Mouse (Mus musculus) c-Kit-negative CD71-positive TER-119-positive erythroid progenitor cells, embryonic 14.5 days (primary cell): ENCODE results near the gene F2r.

Experiments used
- DNase-seq: peaks from one replicate; pipeline ENCODE4 v3.0.0-alpha.2; 2013; ENCODE audit warnings: low read depth, low spot score

Gene F2r

GRCm38 (mm10) chr13:95595921-95596320, 22.4 kb downstream of the F2r start:
- DNase-seq, result no peak

GRCm38 (mm10) chr13:95595411-95595810, 22.9 kb downstream of the F2r start:
- DNase-seq, result no peak

DNA sequence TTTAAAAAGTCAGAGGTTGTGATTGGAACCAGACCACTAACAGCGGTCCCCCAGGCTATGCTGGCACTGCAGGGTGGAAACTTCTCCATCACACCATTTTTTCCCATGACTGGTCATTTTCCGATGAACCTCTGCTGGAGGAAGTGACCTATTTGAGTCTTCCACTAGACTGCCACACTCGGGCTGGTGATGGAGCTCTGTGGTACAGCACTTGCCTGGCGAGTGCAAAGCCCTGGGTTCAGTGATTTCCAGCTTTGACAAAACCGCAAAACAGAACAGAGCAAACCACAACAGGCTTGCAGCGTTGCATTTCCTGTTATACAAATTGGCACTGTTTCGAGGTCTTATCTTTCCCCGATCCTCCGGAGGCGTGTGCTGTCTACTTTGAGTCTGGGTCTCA, 25.4 kb downstream of the F2r start:
- DNase-seq, result no peak

DNA sequence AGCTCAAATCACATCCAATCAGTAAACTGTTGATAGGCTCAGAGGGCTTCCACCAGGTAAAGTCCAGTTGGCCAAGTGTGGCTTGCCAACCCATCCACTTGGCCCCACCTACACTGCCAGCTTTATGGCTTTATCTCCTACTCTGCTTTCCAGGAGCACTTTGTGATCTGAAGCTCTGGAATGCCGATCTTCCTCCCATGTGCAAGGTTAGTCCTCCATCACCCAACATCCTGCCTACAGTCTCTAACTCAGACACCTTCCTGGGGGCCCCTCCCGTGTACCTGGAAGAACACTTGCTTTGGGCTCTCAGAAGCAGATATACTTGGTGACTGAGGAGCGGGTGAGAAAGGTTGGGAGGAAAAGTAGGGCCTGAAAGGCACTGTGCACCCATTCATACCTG, 26.7 kb downstream of the F2r start:
- no peak for DNase-seq

- no peak for DNase-seq
Measured at GRCm38 (mm10) chr13:95587628-95588027, 30.7 kb downstream of the F2r start.

- DNase-seq, result no peak
Measured at GRCm38 (mm10) chr13:95584898-95585297, 33.4 kb downstream of the F2r start.

GRCm38 (mm10) chr13:95583237-95584189, 34.8 kb downstream of the F2r start:
- DNase-seq, result no peak

DNA sequence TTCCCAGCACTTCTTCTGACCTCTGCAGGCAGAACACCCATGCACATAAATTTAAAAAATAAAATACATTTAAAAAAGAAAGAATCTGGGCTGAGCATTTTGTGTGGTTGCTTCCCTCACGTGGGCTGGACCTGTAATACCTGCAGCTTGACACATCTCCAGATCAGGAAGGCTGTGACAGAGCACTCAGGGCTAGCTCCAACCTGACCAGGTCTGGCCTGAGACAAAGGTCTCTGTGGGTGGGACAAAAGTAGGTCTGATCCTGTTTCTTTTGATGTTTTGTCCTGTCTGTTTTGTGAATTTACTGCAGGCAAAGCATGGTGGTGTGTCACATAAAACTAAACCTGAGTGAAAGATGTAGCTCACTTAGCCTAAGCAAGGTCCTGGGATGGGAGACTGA, 36.4 kb downstream of the F2r start:
- no peak for DNase-seq

- DNase-seq, result no peak
Measured at GRCm38 (mm10) chr13:95578016-95578697, 40.1 kb downstream of the F2r start.

- no peak for DNase-seq
Measured at GRCm38 (mm10) chr13:95570877-95571276, 47.4 kb downstream of the F2r start.

DNA sequence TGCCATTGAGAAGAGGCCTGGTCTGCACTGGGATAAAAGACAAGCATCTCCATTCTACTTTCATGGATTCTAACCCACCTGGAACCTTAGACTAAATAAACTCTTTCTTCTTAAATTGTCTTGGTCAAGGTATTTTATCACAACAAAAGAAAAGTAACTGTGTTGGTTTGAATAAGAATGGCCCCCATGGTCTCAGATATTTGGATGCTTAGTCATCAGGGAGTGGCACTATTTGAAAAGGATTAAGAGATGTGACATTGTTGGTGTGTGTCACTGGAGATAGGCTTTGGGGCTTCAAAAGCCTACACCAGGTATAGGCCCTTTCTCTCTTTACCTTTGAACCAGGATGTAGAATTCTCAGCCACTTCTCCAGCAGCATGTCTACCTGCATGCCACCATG, 49.0 kb downstream of the F2r start:
- no peak for DNase-seq

DNA sequence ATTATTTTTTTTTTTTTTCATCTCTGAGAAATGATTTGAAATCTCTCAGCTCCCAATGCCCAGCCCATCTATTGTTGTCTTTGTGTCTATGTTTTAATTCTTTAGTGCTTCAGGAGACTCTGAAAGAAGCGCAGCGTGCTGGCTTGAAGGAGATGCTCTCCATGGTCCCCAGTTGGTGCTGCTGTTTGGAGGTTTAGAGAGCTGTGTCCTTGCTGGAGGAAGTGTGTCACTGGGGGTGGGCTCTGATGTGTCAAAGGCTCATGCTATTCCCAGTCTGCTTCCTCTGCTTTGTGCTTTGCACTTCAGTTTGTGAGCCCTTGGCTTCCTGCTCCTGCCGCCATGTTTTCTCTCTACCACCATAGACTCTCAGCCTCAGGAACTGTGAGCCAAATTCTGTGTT, 50.0 kb downstream of the F2r start:
- DNase-seq, result no peak

- DNase-seq, result no peak
Measured at GRCm38 (mm10) chr13:95566841-95567551, 51.3 kb downstream of the F2r start.

DNA sequence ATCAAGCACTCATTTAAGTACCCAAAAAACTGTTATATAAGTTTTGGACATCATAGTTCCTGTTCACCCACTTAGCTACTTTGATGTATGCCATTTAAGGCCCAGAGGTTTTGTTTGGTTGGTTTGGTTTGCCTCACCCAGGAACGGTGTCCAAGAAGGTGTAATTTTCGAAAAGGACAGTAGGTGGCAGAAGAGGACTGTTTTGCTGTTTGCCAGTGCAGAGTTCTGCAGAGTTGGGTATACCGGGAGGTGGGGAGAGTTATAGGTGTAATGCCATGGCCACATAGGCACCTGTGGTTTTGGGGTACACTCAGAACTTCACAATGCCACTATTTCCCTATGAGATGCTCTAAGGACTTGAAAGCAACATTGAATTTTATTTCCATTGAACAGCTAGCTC, 54.6 kb downstream of the F2r start:
- peak; percentile 60 for DNase-seq

DNA sequence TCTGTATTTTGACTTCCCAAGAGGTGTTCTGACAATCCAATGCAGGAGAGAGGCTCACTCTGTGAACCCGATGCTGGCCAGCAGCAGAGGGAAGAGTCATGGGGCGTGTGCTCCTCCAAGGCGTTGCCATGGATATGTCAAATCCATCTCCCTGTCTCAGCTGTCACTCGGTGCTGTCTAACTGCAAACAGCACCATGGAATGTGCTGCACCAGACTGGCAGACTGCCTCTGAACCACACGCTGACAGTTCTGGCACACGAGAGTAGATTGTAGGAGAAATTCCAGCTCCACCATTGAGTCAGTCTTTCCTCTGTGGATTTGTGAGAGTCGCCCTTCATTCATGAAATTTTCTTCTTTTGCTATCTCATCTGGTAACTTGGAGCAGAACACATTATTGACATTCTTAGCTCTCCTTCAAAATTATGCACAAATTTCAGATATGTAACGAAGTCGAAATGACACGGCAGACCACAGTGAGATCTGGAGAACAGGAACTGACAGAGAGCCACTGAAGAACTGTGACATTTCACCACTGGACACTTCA, 55.1 kb downstream of the F2r start:
- DNase-seq, result no peak

DNA sequence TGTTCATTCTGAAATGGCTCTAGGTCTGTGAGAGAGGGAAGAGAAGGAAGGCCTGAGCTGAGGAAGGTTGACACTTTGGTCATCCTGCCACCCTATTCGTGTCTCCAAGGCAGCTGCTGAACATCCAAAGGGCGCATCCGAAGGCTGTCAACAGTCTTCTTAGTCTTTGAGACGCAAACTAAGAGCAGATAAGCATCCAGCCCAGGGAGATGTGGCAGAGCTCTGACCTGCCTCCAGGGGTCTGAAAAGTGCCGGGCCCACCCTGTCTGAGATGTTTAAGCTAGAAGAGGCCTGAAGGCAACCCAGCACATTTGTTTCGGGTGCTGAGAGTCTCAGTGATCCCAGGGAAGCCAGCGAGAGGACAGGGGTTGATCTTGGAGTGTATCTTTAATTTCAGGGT, 61.0 kb downstream of the F2r start:
- DNase-seq, result no peak

DNA sequence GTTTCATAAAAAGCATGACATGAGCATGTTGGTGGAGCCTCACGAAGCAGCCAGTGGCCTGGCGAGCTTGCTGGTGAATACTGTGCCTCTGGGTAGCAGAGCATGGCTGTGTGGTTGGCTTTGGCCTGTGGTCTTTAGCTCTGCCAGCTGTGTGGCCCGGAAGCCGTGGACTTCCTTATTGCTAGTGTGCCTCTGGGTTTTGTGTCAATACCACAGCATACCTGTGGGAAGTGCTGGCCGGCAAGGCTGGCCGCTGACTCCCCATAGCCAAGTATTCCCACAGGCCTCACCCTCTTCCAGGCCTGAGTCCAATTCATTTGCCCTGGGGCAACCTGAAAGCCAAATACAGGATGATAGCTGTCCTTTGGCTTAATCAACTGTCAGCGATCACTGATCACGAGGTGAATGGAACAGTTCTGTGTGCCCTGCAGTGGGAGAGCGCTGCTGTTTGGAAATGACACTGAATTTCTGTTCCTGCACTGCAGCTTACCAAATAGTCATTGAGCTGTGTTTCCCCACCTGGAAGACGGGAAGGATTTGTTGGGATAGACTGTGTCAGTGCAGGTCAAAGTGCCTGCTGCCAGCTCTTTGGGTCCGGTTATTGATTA, 64.3 kb downstream of the F2r start:
- no peak for DNase-seq
